Mouse (Mus musculus): ENCODE results near the gene Ccdc88c.
A peak's percentile ranks its signal among the peaks of the same experiment; 100 is the strongest.

Ccdc88c gene

GRCm38 (mm10) chr12:100931653-100932052 lies 97.2 kb downstream of the Ccdc88c start:
- DNase-seq (ENCODE audit: low read depth, low spot score), result no peak

- no peak for DNase-seq (ENCODE audit: low read depth, low spot score)
Measured at GRCm38 (mm10) chr12:100928286-100928685, 100.6 kb downstream of the Ccdc88c start.

- DNase-seq (ENCODE audit: low read depth, low spot score), result peak; percentile 70
Measured at GRCm38 (mm10) chr12:100925644-100926619, 102.9 kb downstream of the Ccdc88c start.

GRCm38 (mm10) chr12:100924646-100925339 lies 104.1 kb downstream of the Ccdc88c start:
- no peak for DNase-seq (ENCODE audit: low read depth, low spot score)

DNA sequence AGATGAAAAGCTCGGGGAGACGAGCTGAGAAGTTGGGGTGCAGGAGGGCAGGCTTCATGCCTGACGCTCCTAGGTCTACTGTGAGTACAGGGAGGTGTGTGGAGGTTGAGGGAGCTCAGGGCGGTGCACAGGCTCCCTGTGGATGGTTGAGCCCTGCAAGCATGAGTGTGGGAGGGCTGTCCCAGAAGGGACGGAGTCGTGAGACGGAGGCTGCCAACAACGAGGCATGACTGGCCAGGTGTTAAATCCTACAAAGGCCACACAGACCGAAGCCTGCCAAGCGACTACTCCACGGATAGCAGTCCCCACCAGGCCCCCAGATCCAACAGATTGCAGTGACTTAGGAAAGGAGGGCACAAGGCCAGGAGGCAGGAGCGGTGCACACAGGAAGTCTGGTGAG lies 118.1 kb downstream of the Ccdc88c start:
- DNase-seq (ENCODE audit: low read depth, low spot score), result no peak

GRCm38 (mm10) chr12:100909765-100910164 lies 119.1 kb downstream of the Ccdc88c start:
- DNase-seq (ENCODE audit: low read depth, low spot score), result no peak

DNA sequence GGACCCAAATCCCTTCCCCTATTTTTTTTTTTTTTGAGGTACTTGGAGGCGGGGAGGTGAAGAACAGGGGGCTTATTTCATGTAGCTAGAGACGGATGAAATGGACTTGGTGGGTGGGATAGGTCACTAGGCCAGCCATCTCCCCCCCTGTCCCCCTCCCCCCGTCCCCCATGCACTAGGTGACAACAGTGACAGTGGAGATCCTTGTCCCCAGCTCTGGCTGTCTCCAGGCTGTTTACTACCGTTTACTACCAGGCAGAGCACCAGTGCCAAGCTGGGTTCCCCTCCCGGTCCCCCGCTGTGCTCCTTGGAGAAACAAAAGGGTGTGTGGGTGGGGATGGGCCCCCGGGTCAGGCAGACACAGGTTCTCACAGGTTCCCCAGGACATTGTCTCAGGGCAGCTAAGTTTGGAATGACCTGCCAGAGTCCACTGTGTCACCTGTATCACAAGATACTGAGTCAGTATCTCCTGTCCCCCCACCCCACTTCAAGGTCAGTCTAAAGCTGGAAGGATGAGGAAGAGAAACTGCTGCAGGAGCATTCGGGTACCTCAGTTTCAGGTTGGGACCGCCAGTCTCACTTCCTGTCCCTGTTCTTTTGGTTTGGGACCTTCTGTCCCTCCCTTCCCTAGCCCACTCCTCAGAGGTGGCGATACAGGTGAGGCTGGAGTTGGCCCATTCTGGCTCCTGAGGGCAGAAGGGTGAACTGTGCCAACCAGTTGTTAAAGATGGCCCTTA lies 120.4 kb downstream of the Ccdc88c start:
- peak; percentile 80 for DNase-seq (ENCODE audit: low read depth, low spot score)

DNA sequence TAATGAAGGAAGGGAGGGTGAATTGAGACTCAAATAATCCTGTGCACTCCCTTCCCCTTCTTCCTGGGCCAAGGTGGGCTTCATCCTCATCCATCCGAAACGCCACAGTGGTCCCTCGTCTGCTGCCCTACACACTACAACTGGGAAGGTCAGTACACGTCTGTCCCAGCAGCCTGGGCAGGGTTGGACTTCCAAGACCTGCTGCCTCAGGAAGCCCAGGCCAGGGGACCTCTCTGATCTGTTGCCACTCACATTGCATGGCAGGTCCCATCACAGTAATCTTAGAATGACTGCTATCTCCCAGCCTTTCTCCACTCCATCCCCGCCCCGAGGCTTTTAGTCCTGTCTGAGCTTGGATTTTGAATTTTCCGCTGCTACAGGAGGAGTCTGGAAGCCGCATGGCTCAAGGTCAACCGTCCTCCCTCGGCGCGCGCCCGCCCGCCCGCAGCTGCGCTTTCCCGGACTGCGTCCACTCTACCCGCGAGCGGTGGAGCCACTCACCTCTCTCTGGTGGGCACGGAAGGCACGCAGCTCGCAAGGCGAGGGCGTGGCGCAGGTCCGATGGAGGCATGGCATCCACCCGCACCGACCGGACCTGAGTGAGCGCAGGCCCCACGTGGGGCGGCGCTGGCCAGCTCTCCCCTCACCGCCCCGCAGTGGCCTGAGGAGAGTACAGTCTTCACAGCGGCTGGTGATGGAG lies 121.1 kb downstream of the Ccdc88c start, which contains the start of gene Gpr68:
Gpr68 (minus strand) TSS at position 601 of the 700 bp plus-strand sequence.
- DNase-seq (ENCODE audit: low read depth, low spot score), result no peak

DNA sequence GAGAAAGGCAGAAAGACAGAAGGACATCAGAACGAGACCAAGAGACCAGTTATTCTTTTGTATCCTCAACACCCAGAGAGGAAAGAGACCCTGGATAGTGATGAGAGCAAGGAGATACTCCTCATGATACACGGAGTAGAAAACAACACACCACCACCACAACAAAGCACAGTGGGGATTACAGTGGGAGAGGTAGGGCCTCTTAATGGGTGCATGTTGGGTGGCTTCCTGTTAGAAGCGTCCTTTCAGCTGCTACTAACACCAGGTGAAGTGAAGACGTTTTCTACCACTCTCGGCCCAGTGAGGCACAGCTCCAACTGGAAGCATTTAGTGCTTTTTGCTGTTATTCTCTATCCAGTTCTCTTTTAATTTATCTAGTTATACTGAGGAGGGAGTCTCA lies 122.0 kb downstream of the Ccdc88c start:
- DNase-seq (ENCODE audit: low read depth, low spot score), result no peak

- DNase-seq (ENCODE audit: low read depth, low spot score), result peak; percentile 31
Measured at GRCm38 (mm10) chr12:100903761-100904160, 125.1 kb downstream of the Ccdc88c start.

DNA sequence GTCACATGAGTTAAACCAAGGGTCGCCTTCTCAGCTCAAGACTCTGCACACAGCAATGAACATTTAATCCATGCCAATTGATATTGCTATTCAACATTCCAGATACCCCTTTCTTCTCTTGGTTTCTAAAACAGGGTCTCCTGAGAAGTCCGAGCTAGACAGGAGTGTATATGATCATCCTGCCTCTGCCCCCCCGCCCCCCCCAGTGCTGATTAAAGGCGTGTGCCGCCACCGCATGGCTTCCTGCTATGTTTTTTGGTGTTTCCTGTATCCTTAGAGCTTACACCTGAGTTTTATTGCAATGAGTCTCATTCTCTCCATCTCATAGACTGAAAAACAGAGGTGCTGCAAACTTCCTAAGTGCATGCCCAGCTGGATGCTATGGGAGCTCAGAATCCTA lies 127.5 kb downstream of the Ccdc88c start:
- DNase-seq (ENCODE audit: low read depth, low spot score), result no peak

- no peak for DNase-seq (ENCODE audit: low read depth, low spot score)
Measured at GRCm38 (mm10) chr12:100900901-100901300, 128.0 kb downstream of the Ccdc88c start.

DNA sequence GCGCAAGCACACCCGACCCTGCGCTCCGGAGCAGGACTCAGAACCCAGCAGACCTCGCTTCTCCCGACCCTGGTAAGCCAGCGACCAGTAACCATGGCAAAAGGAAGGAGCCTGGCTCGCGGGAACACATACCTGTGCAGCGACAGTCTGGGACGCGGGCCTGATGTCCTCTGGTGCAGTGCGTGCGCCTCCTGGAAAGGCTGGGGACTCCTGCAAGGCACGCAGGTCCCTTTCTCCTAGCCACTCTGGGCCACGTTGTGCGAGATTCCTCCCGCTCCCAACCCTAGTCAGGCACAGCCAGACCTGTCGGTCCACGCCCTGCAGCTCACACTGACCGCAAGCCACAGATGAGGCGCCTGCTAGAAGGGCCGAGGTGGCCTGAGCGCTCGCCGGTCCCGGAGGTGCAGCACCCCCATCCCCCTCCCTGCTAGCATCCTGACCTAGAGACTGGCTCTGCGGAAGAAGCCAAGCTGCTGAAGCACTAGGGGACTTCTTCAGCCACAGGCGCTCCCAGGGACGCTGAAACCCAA lies 129.7 kb downstream of the Ccdc88c start:
- no peak for DNase-seq (ENCODE audit: low read depth, low spot score)

GRCm38 (mm10) chr12:100897736-100898650 lies 130.9 kb downstream of the Ccdc88c start:
- peak; percentile 37 for DNase-seq (ENCODE audit: low read depth, low spot score)

DNA sequence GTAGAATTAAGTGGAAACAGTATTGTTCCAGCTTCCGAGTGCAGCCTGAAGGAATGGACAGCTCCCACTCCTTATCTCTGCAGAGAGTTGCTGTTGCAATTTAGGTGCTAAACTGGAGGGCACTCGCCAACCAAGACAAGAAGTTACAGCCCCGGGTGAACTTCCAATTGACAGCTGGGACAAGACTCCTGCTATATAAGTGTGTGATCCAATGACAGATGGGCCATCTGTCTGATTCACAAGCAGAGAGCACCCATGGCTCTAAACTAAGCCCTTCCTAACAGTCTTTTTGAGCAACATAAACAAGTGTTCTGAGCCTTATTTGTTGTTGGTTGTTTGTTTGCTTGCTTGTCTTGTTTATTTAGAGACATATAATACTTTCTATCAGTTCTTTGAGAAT lies 132.2 kb downstream of the Ccdc88c start:
- no peak for DNase-seq (ENCODE audit: low read depth, low spot score)

DNA sequence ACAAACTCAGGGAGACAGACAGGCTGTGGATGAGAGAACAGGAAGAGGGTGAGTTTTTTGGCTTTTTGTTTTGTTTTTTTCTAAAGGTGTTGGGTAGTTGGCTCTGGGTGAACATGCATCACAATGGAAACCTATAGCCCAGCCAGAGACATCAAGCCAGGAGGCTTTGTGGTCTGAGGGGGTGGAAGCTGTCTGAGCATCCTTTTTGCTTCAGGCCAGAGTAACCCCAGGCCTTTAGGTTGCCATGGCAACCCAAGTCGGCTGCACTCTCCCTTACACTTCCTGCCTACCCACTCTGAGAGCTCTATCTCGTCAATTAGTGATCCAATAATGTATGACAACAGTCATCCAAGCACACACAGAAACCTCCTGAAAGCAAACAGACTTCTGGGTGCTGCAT lies 133.4 kb downstream of the Ccdc88c start:
- DNase-seq (ENCODE audit: low read depth, low spot score), result no peak

- DNase-seq (ENCODE audit: low read depth, low spot score), result no peak
Measured at GRCm38 (mm10) chr12:100890548-100890947, 138.3 kb downstream of the Ccdc88c start.

DNA sequence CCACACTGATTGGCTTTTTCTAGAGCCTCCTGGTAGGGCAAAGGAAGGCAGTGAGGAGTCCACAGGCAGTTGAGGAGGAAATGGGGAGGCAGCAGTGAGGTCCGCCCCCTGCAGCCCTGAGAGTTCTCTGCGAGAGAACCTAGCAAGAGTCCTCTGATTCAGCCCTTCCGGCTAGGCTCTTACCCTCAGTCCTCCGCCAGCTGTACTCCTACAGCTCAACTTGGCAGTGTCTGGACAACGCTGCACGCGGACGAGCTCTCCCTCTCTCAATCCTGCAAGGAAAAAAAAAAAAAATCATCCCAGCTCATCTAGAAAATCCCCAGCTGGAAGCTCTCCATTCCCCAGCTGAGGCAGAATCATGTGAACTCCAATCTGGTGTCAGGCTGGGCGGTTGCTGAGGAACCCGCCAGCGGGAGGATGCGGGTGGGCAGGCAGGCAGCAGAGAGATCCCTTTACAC lies 141.0 kb downstream of the Ccdc88c start:
- no peak for DNase-seq (ENCODE audit: low read depth, low spot score)

DNA sequence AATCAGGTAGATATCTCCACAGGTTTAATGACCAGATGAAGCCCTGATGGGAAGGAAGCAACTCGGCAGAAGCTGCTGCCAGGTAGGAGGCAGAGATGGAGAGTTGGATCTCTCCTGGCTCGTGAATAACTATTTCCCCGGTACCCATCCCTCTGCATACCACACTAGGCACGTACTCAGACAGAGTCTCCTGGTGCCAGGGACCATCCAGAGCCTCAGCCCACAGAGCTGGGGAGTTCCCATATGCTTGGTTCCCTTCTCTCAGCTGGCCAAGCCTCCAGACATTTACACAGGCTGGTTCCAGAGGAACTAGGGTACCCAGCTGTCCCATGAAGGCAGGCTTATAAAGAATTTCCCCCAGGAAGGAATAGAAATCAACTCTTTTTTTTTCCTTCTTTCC lies 142.0 kb downstream of the Ccdc88c start:
- DNase-seq (ENCODE audit: low read depth, low spot score), result no peak

DNA sequence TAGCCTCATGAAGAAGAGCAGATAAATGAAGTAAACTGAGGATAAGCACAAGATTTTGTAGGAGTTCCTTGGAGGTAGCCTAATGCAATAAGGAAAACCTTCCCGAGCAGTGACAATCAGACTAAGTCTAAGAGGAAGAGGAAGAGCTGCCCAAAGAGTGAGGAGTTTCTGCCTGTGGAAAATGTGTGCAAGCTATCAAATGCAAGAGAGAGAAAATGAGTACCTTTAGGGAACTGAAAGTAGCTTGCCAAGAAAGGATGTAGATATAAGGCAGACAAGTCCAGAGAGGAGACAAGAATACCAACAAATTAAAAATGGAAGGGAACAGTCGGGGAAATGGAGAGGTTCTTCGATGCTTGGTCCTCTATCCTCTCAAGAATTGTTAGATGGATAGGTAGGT lies 143.3 kb downstream of the Ccdc88c start:
- DNase-seq (ENCODE audit: low read depth, low spot score), result peak; percentile 15

Data from A20 (cell line).